28 mouse cellular contexts compared by ENCODE assay signal in genomic region chr10:119087071-119087665, GRCm38 (mm10).
A peak's percentile ranks its signal among the peaks of the same experiment; 100 is the strongest.
DNase-seq lines count a peak whose midpoint lies in the region; ATAC-seq and TF ChIP-seq lines count a peak whose summit lies in the region.
"Had no signal": no experiment of that assay in that cellular context is flagged by ENCODE, and none has a peak within 500 bp of the region (broad histone marks: within the 10 kb centered on the region; RNA-seq: fewer than 3 reads in every experiment).

No protein-coding gene starts in this region.

- no peak overlapping the region for H3K4me2 ChIP-seq in midbrain, embryonic 11.5 days
- no peak overlapping the region for H3K4me2 ChIP-seq in midbrain, postnatal 0 days (ENCODE audit: low read depth, low read length, poor library complexity, severe bottlenecking)
- H3K4me2 ChIP-seq in liver, embryonic 14.5 days (ENCODE audit: low read depth), result no peak overlapping the region; the same call in 1 of the 2 replicates
- H3K4me2 ChIP-seq: embryonic facial prominence, embryonic 13.5 days; heart, embryonic 15.5 days; hindbrain, embryonic 13.5 days; limb, embryonic 12.5 days; midbrain, embryonic 13.5 days; neural tube, embryonic 12.5 days; stomach, embryonic 15.5 days had no signal

- ATAC-seq in midbrain, embryonic 11.5 days (ENCODE audit: low FRiP score), result no peak
- no peak for ATAC-seq in midbrain, postnatal 0 days (ENCODE audit: low FRiP score)
- ATAC-seq in common myeloid progenitor, adult 5-6 weeks (replicated peaks; ENCODE audit: low read depth, poor library complexity, severe bottlenecking), result peak; percentile 50
- ATAC-seq in liver, embryonic 14.5 days (ENCODE audit: insufficient read depth), result peak; percentile 27; the same call in 1 of the 2 replicates
- ATAC-seq in megakaryocyte-erythroid progenitor cell, adult 5-6 weeks (replicated peaks; ENCODE audit: low FRiP score, low TSS enrichment, poor library complexity, severe bottlenecking), result peak; percentile 85
- ATAC-seq in monocyte, adult 5-6 weeks (replicated peaks; ENCODE audit: insufficient number of reproducible peaks, low FRiP score, low TSS enrichment, poor library complexity, severe bottlenecking), result no peak
- ATAC-seq: forebrain, embryonic 16.5 days; lung, postnatal 0 days; midbrain, embryonic 13.5 days; Patski had no signal

- no peaks in the 10 kb centered on the region for H3K27me3 ChIP-seq in midbrain, embryonic 11.5 days (ENCODE audit: control insufficient read depth, insufficient read depth, low read length)
- H3K27me3 ChIP-seq in midbrain, postnatal 0 days (ENCODE audit: insufficient read depth, low read length), result no peaks in the 10 kb centered on the region
- no peaks in the 10 kb centered on the region for H3K27me3 ChIP-seq in liver, embryonic 14.5 days (ENCODE audit: control insufficient read depth, insufficient read depth, low read length)
- H3K27me3 ChIP-seq: CH12.LX; embryonic facial prominence, embryonic 13.5 days; heart, embryonic 15.5 days; hindbrain, embryonic 13.5 days; limb, embryonic 12.5 days; midbrain, embryonic 13.5 days; neural tube, embryonic 12.5 days; Patski; stomach, embryonic 15.5 days had no signal

- peak; percentile 62 for DNase-seq in midbrain, embryonic 11.5 days (ENCODE audit: low spot score, missing footprints)
- DNase-seq in midbrain, postnatal 0 days (ENCODE audit: low spot score), result no peak
- DNase-seq in liver, embryonic 14.5 days (ENCODE audit: low read depth in 3 of 3, low spot score in 3 of 3), result no peak
- DNase-seq in lung, postnatal 10 days, result no peak
- DNase-seq in cerebellum, adult 11-12 months, result no peak
- DNase-seq: adrenal gland, postnatal 10 days; cerebellum, adult 9-10 months; cerebellum, postnatal 36 days; heart, adult 2 months; heart, postnatal 36 days; kidney, adult 11 months; layer of hippocampus, adult 9-11 months; lung, adult 18-20 months had no signal

- TF ChIP-seq EP300 in liver, embryonic 14.5 days (IDR thresholded peaks at IDR 0.05; ENCODE audit: low read depth), result no peak

- H3K4me1 ChIP-seq in midbrain, embryonic 11.5 days (ENCODE audit: control insufficient read depth, insufficient read depth, low read length), result no peaks in the 10 kb centered on the region
- no peaks in the 10 kb centered on the region for H3K4me1 ChIP-seq in midbrain, postnatal 0 days (ENCODE audit: insufficient read depth, low read length)
- peaks cover 18 to 23% of the 10 kb centered on the region in 2 experiments for H3K4me1 ChIP-seq in liver, embryonic 14.5 days (replicated peaks; ENCODE audit: control insufficient read depth in 2 of 2, insufficient read depth in 2 of 2, low read length in 1 of 2)
- H3K4me1 ChIP-seq: embryonic facial prominence, embryonic 13.5 days; hindbrain, embryonic 13.5 days; limb, embryonic 12.5 days; midbrain, embryonic 13.5 days; neural tube, embryonic 12.5 days; stomach, embryonic 15.5 days had no signal

- H3K4me3 ChIP-seq in midbrain, embryonic 11.5 days (ENCODE audit: low read depth, low read length), result no peak overlapping the region
- H3K4me3 ChIP-seq in midbrain, postnatal 0 days (ENCODE audit: low read depth, low read length), result no peak overlapping the region
- H3K4me3 ChIP-seq in liver, embryonic 14.5 days (ENCODE audit: insufficient read depth in 1 of 2, low read depth in 2 of 2, low read length in 2 of 2), result no peak overlapping the region
- H3K4me3 ChIP-seq: embryonic facial prominence, embryonic 13.5 days; heart, adult 2 months; heart, embryonic 15.5 days; hindbrain, embryonic 13.5 days; limb, embryonic 12.5 days; midbrain, embryonic 13.5 days; neural tube, embryonic 12.5 days; stomach, embryonic 15.5 days had no signal

- H3K9me3 ChIP-seq in midbrain, embryonic 11.5 days (ENCODE audit: control insufficient read depth, low read length), result no peaks in the 10 kb centered on the region
- no peaks in the 10 kb centered on the region for H3K9me3 ChIP-seq in midbrain, postnatal 0 days (ENCODE audit: low read length)
- H3K9me3 ChIP-seq in liver, embryonic 14.5 days (ENCODE audit: control insufficient read depth, low read length), result no peaks in the 10 kb centered on the region
- H3K9me3 ChIP-seq: embryonic facial prominence, embryonic 13.5 days; heart, embryonic 15.5 days; hindbrain, embryonic 13.5 days; limb, embryonic 12.5 days; midbrain, embryonic 13.5 days; neural tube, embryonic 12.5 days; stomach, embryonic 15.5 days had no signal

- no peak overlapping the region for H3K9ac ChIP-seq in midbrain, embryonic 11.5 days (ENCODE audit: low read length)
- no peak overlapping the region for H3K9ac ChIP-seq in midbrain, postnatal 0 days (replicated peaks; ENCODE audit: low read length, poor library complexity, severe bottlenecking)
- H3K9ac ChIP-seq in liver, embryonic 14.5 days (replicated peaks), result no peak overlapping the region
- H3K9ac ChIP-seq: embryonic facial prominence, embryonic 13.5 days; heart, embryonic 15.5 days; hindbrain, embryonic 13.5 days; limb, embryonic 12.5 days; midbrain, embryonic 13.5 days; neural tube, embryonic 12.5 days; stomach, embryonic 15.5 days had no signal

- TF ChIP-seq CTCF in midbrain, postnatal 0 days (IDR thresholded peaks at IDR 0.05), result no peak
- no peak for TF ChIP-seq CTCF in liver, embryonic 14.5 days (IDR thresholded peaks at IDR 0.05; ENCODE audit: low read depth)

- no peaks in the 10 kb centered on the region for H3K36me3 ChIP-seq in midbrain, embryonic 11.5 days (ENCODE audit: control insufficient read depth, insufficient read depth, low read length)
- no peaks in the 10 kb centered on the region for H3K36me3 ChIP-seq in midbrain, postnatal 0 days (ENCODE audit: insufficient read depth, low read length)
- H3K36me3 ChIP-seq in liver, embryonic 14.5 days (replicated peaks; ENCODE audit: control insufficient read depth, insufficient read depth, low read depth), result no peaks in the 10 kb centered on the region
- H3K36me3 ChIP-seq: embryonic facial prominence, embryonic 13.5 days; heart, embryonic 15.5 days; hindbrain, embryonic 13.5 days; limb, embryonic 12.5 days; midbrain, embryonic 13.5 days; neural tube, embryonic 12.5 days; stomach, embryonic 15.5 days had no signal

- WGBS in midbrain, embryonic 11.5 days, result 86% methylated on average over 5 of the region's 5 CpGs
- WGBS in midbrain, postnatal 0 days, result 92% methylated on average over 5 of the region's 5 CpGs
- 27% methylated on average over 5 of the region's 5 CpGs for WGBS in liver, embryonic 14.5 days (ENCODE audit: insufficient replicate concordance)

- no peak overlapping the region for H3K27ac ChIP-seq in midbrain, embryonic 11.5 days (ENCODE audit: low read depth, low read length)
- no peak overlapping the region for H3K27ac ChIP-seq in midbrain, postnatal 0 days (ENCODE audit: low read depth, low read length)
- peak overlapping the region; percentile 53 for H3K27ac ChIP-seq in liver, embryonic 14.5 days
- H3K27ac ChIP-seq: embryonic facial prominence, embryonic 13.5 days; heart, embryonic 15.5 days; hindbrain, embryonic 13.5 days; limb, embryonic 12.5 days; macrophage; midbrain, embryonic 13.5 days; neural tube, embryonic 12.5 days; stomach, embryonic 15.5 days had no signal

Comparison
In these comparisons a context has a peak if more than half of its experiments do, and no peak if none do; other contexts are left out.
1. ATAC-seq: peak in common myeloid progenitor, adult 5-6 weeks (single experiment), liver, embryonic 14.5 days (single experiment) and megakaryocyte-erythroid progenitor cell, adult 5-6 weeks (single experiment); none in midbrain, embryonic 11.5 days (single experiment), midbrain, postnatal 0 days (single experiment) and monocyte, adult 5-6 weeks (single experiment).